Mouse (Mus musculus): ENCODE data around the gene Rngtt.

GRCm38 (mm10) chr4:33478011-33478785, 168.1 kb downstream of the Rngtt start:
- TF ChIP-seq GATA1 (IDR thresholded peaks at IDR 0.05; ENCODE audit: borderline replicate concordance, low read length) (no peak), FLI1 (IDR thresholded peaks at IDR 0.05; ENCODE audit: low read length) (no peak)
